Mouse (Mus musculus) kidney, embryonic 14.5 days (tissue): Measurements from ENCODE around the gene Sh3bgrl3. TPM values are rescaled to one million over a fixed set of nuclear protein-coding genes. Genes with fewer than 3 reads are reported as not detected.

Source experiments
- ATAC-seq: fragments of 200-750 bp; cut with Nextera tagmentation; 2 replicates; pipeline ENCODE4 v1.8.0; 2017; ENCODE audit warnings: moderate number of reproducible peaks, mild to moderate bottlenecking, moderate TSS enrichment, moderate library complexity; ENCODE audit not compliant: low FRiP score, low TSS enrichment
- H3K27ac ChIP-seq: fragments of 300-500 bp; sonication (generic); 2 replicates; pipeline ENCODE4 v1.5.1; 2014; ENCODE audit warnings: low read depth, mild to moderate bottlenecking, low read length, moderate library complexity, mixed read lengths
- H3K27me3 ChIP-seq: fragments of 300-500 bp; sonication (generic); 2 replicates; pipeline ENCODE4 v1.6.1; 2014; ENCODE audit warnings: mild to moderate bottlenecking, low read length; ENCODE audit not compliant: control insufficient read depth, insufficient read depth
- H3K36me3 ChIP-seq: fragments of 300-500 bp; sonication (generic); 2 replicates; pipeline ENCODE4 v1.6.1; 2014; ENCODE audit warnings: low read length, mixed read lengths; ENCODE audit not compliant: control insufficient read depth, insufficient read depth
- H3K4me1 ChIP-seq: fragments of 300-500 bp; sonication (generic); 2 replicates; pipeline ENCODE4 v1.6.1; 2014; ENCODE audit warnings: low read length, mixed read lengths; ENCODE audit not compliant: control insufficient read depth, insufficient read depth
- H3K4me2 ChIP-seq: fragments of 300-500 bp; sonication (generic); replicated peaks from 2 replicates; pipeline ENCODE4 v1.6.1; 2014; ENCODE audit warnings: low read depth, mild to moderate bottlenecking, low read length
- H3K4me3 ChIP-seq: fragments of 300-500 bp; sonication (generic); 2 replicates; pipeline ENCODE4 v1.5.1; 2014; ENCODE audit warnings: mild to moderate bottlenecking, low read length
- H3K9ac ChIP-seq: fragments of 300-500 bp; sonication (generic); 2 replicates; pipeline ENCODE4 v1.6.1; 2014; ENCODE audit warnings: low read depth, mild to moderate bottlenecking, low read length, moderate library complexity
- H3K9me3 ChIP-seq: fragments of 300-500 bp; sonication (generic); 2 replicates; pipeline ENCODE4 v1.6.1; 2016; ENCODE audit warnings: low read length; ENCODE audit not compliant: control insufficient read depth
- WGBS: fragments of 180-500 bp; shearing (Covaris S2); extraction: QIAGEN DNeasy Blood & Tissue Kit; methylation state at CpG from one replicate; pipeline ENCODE4 v1.1.7; 2014; 5-methylcytosine and 5-hydroxymethylcytosine counted together
- polyA plus RNA-seq: library from polyadenylated mRNA; unstranded; fragments of >200 nt; fragmentation: Nextera tagmentation; extraction: Ambion mirVana; gene quantifications from 2 replicates; pipeline ENCODE4 v1.2.1, GENCODE M21; 2014

The Sh3bgrl3 gene
- polyA plus RNA-seq, 1 experiment from 2014 or later = 424 TPM

GRCm38 (mm10) chr4:134138857-134139256, 10.3 kb upstream of the Sh3bgrl3 start:
- no peak overlapping the region for H3K4me2 ChIP-seq
- no peaks in the 10 kb centered on the region for H3K9me3 ChIP-seq
- no peaks in the 10 kb centered on the region for H3K36me3 ChIP-seq
- H3K27me3 ChIP-seq = no peaks in the 10 kb centered on the region
- H3K4me3 ChIP-seq = no peak overlapping the region
- WGBS = 93% methylated on average over 2 of the region's 2 CpGs
- no peak for ATAC-seq
- H3K4me1 ChIP-seq = peaks cover 6% of the 10 kb centered on the region; the same call in 1 of the 2 replicates
- no peak overlapping the region for H3K9ac ChIP-seq
- no peak overlapping the region for H3K27ac ChIP-seq

GRCm38 (mm10) chr4:134136280-134136926, 7.8 kb upstream of the Sh3bgrl3 start:
- Histone ChIP-seq H3K9ac (no peak overlapping the region), H3K27ac (peak overlapping the region; percentile 30; the same call in 1 of the 2 replicates), H3K4me1 (peaks cover 6% of the 10 kb centered on the region; the same call in 1 of the 2 replicates), H3K9me3 (no peaks in the 10 kb centered on the region), H3K4me2 (no peak overlapping the region), H3K4me3 (no peak overlapping the region), H3K36me3 (peaks cover 3% of the 10 kb centered on the region; the same call in 1 of the 2 replicates), H3K27me3 (no peaks in the 10 kb centered on the region)
- ATAC-seq = no peak
- 37% methylated on average over 3 of the region's 3 CpGs for WGBS

GRCm38 (mm10) chr4:134132519-134133095, 4.0 kb upstream of the Sh3bgrl3 start:
- H3K4me2 ChIP-seq = no peak overlapping the region
- H3K36me3 ChIP-seq = peaks cover 8% of the 10 kb centered on the region; the same call in 1 of the 2 replicates
- no peaks in the 10 kb centered on the region for H3K27me3 ChIP-seq
- H3K4me3 ChIP-seq = no peak overlapping the region
- 74% methylated on average over 8 of the region's 8 CpGs for WGBS
- peaks cover 13% of the 10 kb centered on the region for H3K4me1 ChIP-seq
- no peaks in the 10 kb centered on the region for H3K9me3 ChIP-seq
- ATAC-seq = no peak
- no peak overlapping the region for H3K9ac ChIP-seq
- H3K27ac ChIP-seq = no peak overlapping the region

GRCm38 (mm10) chr4:134132117-134132516, 3.5 kb upstream of the Sh3bgrl3 start:
- ATAC-seq = no peak

DNA sequence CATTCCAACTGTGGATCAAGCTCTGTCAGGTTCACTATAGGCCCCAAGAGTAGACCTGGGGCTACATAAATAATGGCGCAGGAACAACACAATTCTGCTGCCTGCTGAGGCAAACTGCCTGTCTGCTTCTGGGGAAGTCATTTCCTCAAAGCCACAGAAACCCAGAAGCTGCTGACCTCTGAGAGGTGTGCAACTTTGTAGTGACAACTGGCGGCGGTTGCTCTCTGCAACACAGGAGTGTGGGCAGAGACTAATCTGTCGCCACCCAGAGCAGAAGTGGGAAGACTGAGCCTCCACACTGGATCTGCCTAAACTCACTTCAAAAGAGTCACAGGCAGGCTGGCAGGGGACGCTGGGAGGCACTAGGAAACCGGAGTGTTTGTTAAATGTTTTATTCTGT, 893 bp upstream of the Sh3bgrl3 start:
- Histone ChIP-seq H3K4me2 (peak overlapping the region; percentile 77; the same call in 1 of the 2 replicates), H3K27ac (peak overlapping the region; percentile 89; the same call in 1 of the 2 replicates), H3K27me3 (no peaks in the 10 kb centered on the region), H3K9ac (peak overlapping the region; percentile 77; the same call in 1 of the 2 replicates), H3K36me3 (peaks cover 12% of the 10 kb centered on the region; the same call in 1 of the 2 replicates), H3K4me3 (peak overlapping the region; percentile 80), H3K9me3 (no peaks in the 10 kb centered on the region), H3K4me1 (peaks cover 16% of the 10 kb centered on the region)
- 43% methylated on average over 6 of the region's 6 CpGs for WGBS
- no peak for ATAC-seq

More at GRCm38 (mm10) chr4:134132117-134132516, 3.5 kb upstream of the Sh3bgrl3 start:
- no peak overlapping the region for H3K4me2 ChIP-seq
- H3K4me1 ChIP-seq = peaks cover 17% of the 10 kb centered on the region
- 88% methylated on average over 3 of the region's 3 CpGs for WGBS
- H3K9me3 ChIP-seq = no peaks in the 10 kb centered on the region
- H3K4me3 ChIP-seq = no peak overlapping the region
- H3K9ac ChIP-seq = no peak overlapping the region
- H3K36me3 ChIP-seq = peaks cover 8% of the 10 kb centered on the region; the same call in 1 of the 2 replicates
- no peak overlapping the region for H3K27ac ChIP-seq
- no peaks in the 10 kb centered on the region for H3K27me3 ChIP-seq

DNA sequence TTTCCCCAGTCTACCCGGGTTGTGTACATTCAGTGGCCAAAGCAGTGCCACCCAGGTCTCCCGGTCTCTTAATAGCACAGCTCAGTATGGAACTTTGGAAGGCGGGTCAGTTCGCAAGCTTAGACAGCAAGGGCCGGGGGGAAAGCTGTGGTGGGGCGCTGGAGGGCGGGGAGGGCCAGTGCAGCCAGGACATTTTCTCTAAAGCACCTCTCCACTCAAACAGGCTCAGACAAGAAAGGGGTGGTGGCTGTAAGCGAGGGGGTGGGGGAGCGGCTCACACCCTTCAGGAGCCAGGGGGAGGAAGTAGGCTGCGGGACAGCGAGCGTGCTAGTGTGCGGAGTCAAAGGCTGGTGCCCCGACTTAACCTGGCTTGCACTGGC, 384 bp upstream of the Sh3bgrl3 start:
- WGBS = 4% methylated on average over 14 of the region's 14 CpGs
- H3K27me3 ChIP-seq = no peaks in the 10 kb centered on the region
- H3K27ac ChIP-seq = peak overlapping the region; percentile 89
- H3K4me3 ChIP-seq = peak overlapping the region; percentile 80
- peak overlapping the region; percentile 77 for H3K4me2 ChIP-seq
- H3K9ac ChIP-seq = peak overlapping the region; percentile 77
- ATAC-seq = peak; percentile 65
- H3K36me3 ChIP-seq = peaks cover 12% of the 10 kb centered on the region; the same call in 1 of the 2 replicates
- H3K9me3 ChIP-seq = no peaks in the 10 kb centered on the region
- peaks cover 16% of the 10 kb centered on the region for H3K4me1 ChIP-seq

- H3K27me3 ChIP-seq = no peaks in the 10 kb centered on the region
- WGBS = 49% methylated on average over 8 of the region's 8 CpGs
- peak overlapping the region; percentile 79; the same call in 1 of the 2 replicates for H3K27ac ChIP-seq
- peak overlapping the region; percentile 77 for H3K4me2 ChIP-seq
- H3K36me3 ChIP-seq = peaks cover 12% of the 10 kb centered on the region; the same call in 1 of the 2 replicates
- H3K4me3 ChIP-seq = peak overlapping the region; percentile 80
- ATAC-seq = no peak
- H3K9ac ChIP-seq = peak overlapping the region; percentile 77
- peaks cover 16% of the 10 kb centered on the region for H3K4me1 ChIP-seq
- no peaks in the 10 kb centered on the region for H3K9me3 ChIP-seq
Measured at GRCm38 (mm10) chr4:134127793-134128192, 796 bp downstream of the Sh3bgrl3 start.

- Histone ChIP-seq H3K9me3 (no peaks in the 10 kb centered on the region), H3K27ac (no peak overlapping the region), H3K27me3 (no peaks in the 10 kb centered on the region), H3K9ac (no peak overlapping the region), H3K4me2 (peak overlapping the region; percentile 77; the same call in 1 of the 2 replicates), H3K36me3 (peaks cover 10% of the 10 kb centered on the region; the same call in 1 of the 2 replicates), H3K4me3 (peak overlapping the region; percentile 80; the same call in 1 of the 2 replicates), H3K4me1 (peaks cover 20% of the 10 kb centered on the region)
- WGBS = 83% methylated on average over 7 of the region's 7 CpGs
- ATAC-seq = no peak
Measured at GRCm38 (mm10) chr4:134127121-134127455, 1.5 kb downstream of the Sh3bgrl3 start.
